Mouse (Mus musculus): ENCODE measurements around the gene Sh3bgr.

GRCm38 (mm10) chr16:96159091-96159731 is 41.0 kb upstream of the Sh3bgr start:
- TF ChIP-seq CTCF (conservative IDR thresholded peaks at IDR 0.05; ENCODE audit: low read length), result no peak
- no peak for TF ChIP-seq NANOG (IDR thresholded peaks at IDR 0.05; ENCODE audit: borderline replicate concordance, low read length)
- no peak for TF ChIP-seq POU5F1 (IDR thresholded peaks at IDR 0.05; ENCODE audit: borderline replicate concordance, low read length)

All from E14TG2a.4 (cell line).